Mouse (Mus musculus) limb, embryonic 15.5 days (tissue): ENCODE results near the gene Cep89. TPM values are rescaled to one million over a fixed set of nuclear protein-coding genes. Genes with fewer than 3 reads are reported as not detected.
A peak's percentile ranks its signal among the peaks of the same experiment; 100 is the strongest.

Source experiments
- ATAC-seq: fragments of 200-750 bp; cut with Nextera tagmentation; 2 replicates; pipeline ENCODE4 v1.8.0; 2017; ENCODE audit warnings: low read depth, moderate TSS enrichment; ENCODE audit not compliant: insufficient number of reproducible peaks, low FRiP score, low TSS enrichment
- H3K27ac ChIP-seq: fragments of 300-500 bp; sonication (generic); 2 replicates; pipeline ENCODE4 v1.5.1; 2015; ENCODE audit warnings: moderate library complexity, mild to moderate bottlenecking, inconsistent platforms
- H3K27me3 ChIP-seq: fragments of 300-500 bp; sonication (generic); 2 replicates; pipeline ENCODE4 v1.6.1; 2015; ENCODE audit warnings: inconsistent platforms
- H3K36me3 ChIP-seq: fragments of 300-500 bp; sonication (generic); 2 replicates; pipeline ENCODE4 v1.6.1; 2015; ENCODE audit warnings: inconsistent platforms
- H3K4me1 ChIP-seq: fragments of 300-500 bp; sonication (generic); 2 replicates; pipeline ENCODE4 v1.6.1; 2015; ENCODE audit warnings: inconsistent platforms
- H3K4me2 ChIP-seq: fragments of 300-500 bp; sonication (generic); 2 replicates; pipeline ENCODE4 v1.6.1; 2015; ENCODE audit warnings: mild to moderate bottlenecking, inconsistent platforms
- H3K4me3 ChIP-seq: fragments of 300-500 bp; sonication (generic); 2 replicates; pipeline ENCODE4 v1.5.1; 2015; ENCODE audit warnings: mild to moderate bottlenecking, inconsistent platforms
- H3K9ac ChIP-seq: fragments of 300-500 bp; sonication (generic); 2 replicates; pipeline ENCODE4 v1.6.1; 2015; ENCODE audit warnings: inconsistent platforms
- H3K9me3 ChIP-seq: fragments of 300-500 bp; sonication (generic); 2 replicates; pipeline ENCODE4 v1.6.1; 2016; ENCODE audit warnings: inconsistent platforms
- WGBS: fragments of 180-500 bp; shearing (Covaris S2); methylation state at CpG from one replicate; pipeline ENCODE4 v1.1.7; 2015; 5-methylcytosine and 5-hydroxymethylcytosine counted together
- polyA plus RNA-seq: library from polyadenylated mRNA; unstranded; fragments of >200 nt; fragmentation: Nextera tagmentation; extraction: Ambion mirVana; gene quantifications from 2 replicates; pipeline ENCODE4 v1.2.1, GENCODE M21; 2015

The Cep89 gene
- polyA plus RNA-seq, 1 experiment from 2014 or later: 34.6 TPM

- Histone ChIP-seq H3K27ac (no peak overlapping the region), H3K4me1 (no peaks in the 10 kb centered on the region), H3K27me3 (no peaks in the 10 kb centered on the region), H3K9ac (no peak overlapping the region), H3K9me3 (no peaks in the 10 kb centered on the region; the same call in 1 of the 2 replicates), H3K4me2 (no peak overlapping the region), H3K36me3 (no peaks in the 10 kb centered on the region), H3K4me3 (no peak overlapping the region)
- ATAC-seq: no peak
- 73% methylated on average over 14 of the region's 14 CpGs for WGBS
These were observed 25.7 kb upstream of the Cep89 start for GRCm38 (mm10) chr7:35371096-35371495.

- H3K36me3 ChIP-seq: no peaks in the 10 kb centered on the region
- H3K4me1 ChIP-seq: no peaks in the 10 kb centered on the region
- WGBS: 87% methylated on average over 14 of the region's 14 CpGs
- no peak for ATAC-seq
- H3K4me3 ChIP-seq: no peak overlapping the region
- H3K9ac ChIP-seq: no peak overlapping the region
- H3K27me3 ChIP-seq: no peaks in the 10 kb centered on the region
- no peak overlapping the region for H3K4me2 ChIP-seq
- H3K27ac ChIP-seq: no peak overlapping the region
- no peaks in the 10 kb centered on the region; the same call in 1 of the 2 replicates for H3K9me3 ChIP-seq
These were observed 24.3 kb upstream of the Cep89 start for GRCm38 (mm10) chr7:35372483-35373017.

- H3K4me3 ChIP-seq: no peak overlapping the region
- H3K27me3 ChIP-seq: no peaks in the 10 kb centered on the region
- no peak for ATAC-seq
- 61% methylated on average over 16 of the region's 16 CpGs for WGBS
- no peaks in the 10 kb centered on the region for H3K9me3 ChIP-seq
- H3K36me3 ChIP-seq: no peaks in the 10 kb centered on the region
- no peak overlapping the region for H3K4me2 ChIP-seq
- no peak overlapping the region for H3K9ac ChIP-seq
- no peaks in the 10 kb centered on the region for H3K4me1 ChIP-seq
- H3K27ac ChIP-seq: no peak overlapping the region
These were observed 23.5 kb upstream of the Cep89 start for GRCm38 (mm10) chr7:35373146-35373989.

GRCm38 (mm10) chr7:35374265-35374664, 22.6 kb upstream of the Cep89 start:
- Histone ChIP-seq H3K27me3 (no peaks in the 10 kb centered on the region), H3K27ac (no peak overlapping the region), H3K9me3 (no peaks in the 10 kb centered on the region), H3K36me3 (no peaks in the 10 kb centered on the region), H3K9ac (no peak overlapping the region), H3K4me1 (no peaks in the 10 kb centered on the region), H3K4me2 (no peak overlapping the region), H3K4me3 (no peak overlapping the region)
- ATAC-seq: no peak
- 74% methylated on average over 7 of the region's 7 CpGs for WGBS

GRCm38 (mm10) chr7:35376623-35377022, 20.2 kb upstream of the Cep89 start:
- no peak overlapping the region for H3K4me3 ChIP-seq
- no peak overlapping the region for H3K4me2 ChIP-seq
- no peaks in the 10 kb centered on the region for H3K36me3 ChIP-seq
- H3K4me1 ChIP-seq: no peaks in the 10 kb centered on the region; the same call in 1 of the 2 replicates
- no peak for ATAC-seq
- no peaks in the 10 kb centered on the region for H3K9me3 ChIP-seq
- H3K27me3 ChIP-seq: no peaks in the 10 kb centered on the region
- WGBS: 89% methylated on average over 9 of the region's 9 CpGs
- no peak overlapping the region for H3K9ac ChIP-seq
- no peak overlapping the region for H3K27ac ChIP-seq

- no peak overlapping the region for H3K4me3 ChIP-seq
- no peak overlapping the region for H3K27ac ChIP-seq
- no peaks in the 10 kb centered on the region for H3K36me3 ChIP-seq
- no peaks in the 10 kb centered on the region for H3K27me3 ChIP-seq
- ATAC-seq: peak; percentile 30; the same call in 1 of the 2 replicates
- WGBS: 37% methylated on average over 16 of the region's 16 CpGs
- H3K9ac ChIP-seq: no peak overlapping the region
- H3K9me3 ChIP-seq: no peaks in the 10 kb centered on the region
- no peaks in the 10 kb centered on the region; the same call in 1 of the 2 replicates for H3K4me1 ChIP-seq
- no peak overlapping the region for H3K4me2 ChIP-seq
These were observed 17.2 kb upstream of the Cep89 start for GRCm38 (mm10) chr7:35379492-35380119.

- WGBS: 90% methylated on average over 8 of the region's 8 CpGs
- H3K9ac ChIP-seq: no peak overlapping the region
- no peaks in the 10 kb centered on the region for H3K36me3 ChIP-seq
- H3K27me3 ChIP-seq: no peaks in the 10 kb centered on the region
- no peaks in the 10 kb centered on the region for H3K9me3 ChIP-seq
- no peak for ATAC-seq
- H3K4me3 ChIP-seq: no peak overlapping the region
- H3K27ac ChIP-seq: no peak overlapping the region
- H3K4me2 ChIP-seq: no peak overlapping the region
- H3K4me1 ChIP-seq: no peaks in the 10 kb centered on the region; the same call in 1 of the 2 replicates
These were observed 16.5 kb upstream of the Cep89 start for GRCm38 (mm10) chr7:35380351-35380750.

- Histone ChIP-seq H3K9me3 (no peaks in the 10 kb centered on the region), H3K4me1 (no peaks in the 10 kb centered on the region; the same call in 1 of the 2 replicates), H3K27ac (no peak overlapping the region), H3K4me3 (no peak overlapping the region), H3K36me3 (no peaks in the 10 kb centered on the region), H3K27me3 (no peaks in the 10 kb centered on the region), H3K9ac (no peak overlapping the region), H3K4me2 (no peak overlapping the region)
- WGBS: 60% methylated on average over 16 of the region's 16 CpGs
- no peak for ATAC-seq
These were observed 15.0 kb upstream of the Cep89 start for GRCm38 (mm10) chr7:35381861-35382260.

GRCm38 (mm10) chr7:35382706-35383353, 14.0 kb upstream of the Cep89 start:
- no peaks in the 10 kb centered on the region for H3K9me3 ChIP-seq
- H3K27ac ChIP-seq: no peak overlapping the region
- no peak overlapping the region for H3K4me3 ChIP-seq
- no peak overlapping the region for H3K9ac ChIP-seq
- WGBS: 27% methylated on average over 2 of the region's 2 CpGs
- no peaks in the 10 kb centered on the region; the same call in 1 of the 2 replicates for H3K4me1 ChIP-seq
- no peaks in the 10 kb centered on the region for H3K36me3 ChIP-seq
- no peak overlapping the region for H3K4me2 ChIP-seq
- no peaks in the 10 kb centered on the region for H3K27me3 ChIP-seq
- ATAC-seq: no peak

GRCm38 (mm10) chr7:35386525-35386952, 10.3 kb upstream of the Cep89 start:
- no peaks in the 10 kb centered on the region for H3K27me3 ChIP-seq
- no peak overlapping the region for H3K9ac ChIP-seq
- 68% methylated on average over 6 of the region's 6 CpGs for WGBS
- H3K4me2 ChIP-seq: no peak overlapping the region
- H3K4me1 ChIP-seq: 0 out of 2 replicates have a peak, but pooled peaks cover 3% of the 10 kb centered on the region
- no peaks in the 10 kb centered on the region for H3K36me3 ChIP-seq
- H3K27ac ChIP-seq: no peak overlapping the region
- H3K9me3 ChIP-seq: no peaks in the 10 kb centered on the region
- ATAC-seq: no peak
- no peak overlapping the region for H3K4me3 ChIP-seq

GRCm38 (mm10) chr7:35388694-35389093, 8.1 kb upstream of the Cep89 start:
- Histone ChIP-seq H3K27ac (no peak overlapping the region), H3K36me3 (peaks cover 10% of the 10 kb centered on the region), H3K9ac (no peak overlapping the region), H3K27me3 (no peaks in the 10 kb centered on the region), H3K9me3 (no peaks in the 10 kb centered on the region), H3K4me3 (no peak overlapping the region), H3K4me2 (no peak overlapping the region), H3K4me1 (0 out of 2 replicates have a peak, but pooled peaks cover 3% of the 10 kb centered on the region)
- ATAC-seq: no peak
- 64% methylated on average over 6 of the region's 6 CpGs for WGBS
